Mouse (Mus musculus): ENCODE data around the gene Pygb.

DNA sequence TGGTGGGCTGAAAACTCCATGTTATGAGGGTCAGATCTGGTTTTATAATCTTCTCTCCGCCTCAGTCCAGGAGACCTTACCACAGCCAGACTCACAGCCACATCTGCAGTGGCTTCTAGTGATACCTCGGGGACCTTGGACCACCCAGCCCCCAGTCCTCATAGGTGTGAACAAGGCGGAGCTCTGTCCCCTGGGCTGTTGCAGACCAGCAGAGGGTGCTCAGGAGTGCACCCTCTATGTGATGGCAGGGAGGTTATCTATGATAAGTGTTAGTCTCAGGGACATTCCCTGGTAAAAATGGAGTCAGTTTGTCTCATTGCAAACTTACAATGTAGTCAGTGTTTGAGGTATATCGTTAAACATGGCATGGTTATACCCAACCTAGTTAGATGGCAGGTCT, 42.1 kb downstream of the Pygb start:
- TF ChIP-seq CTCF (conservative IDR thresholded peaks at IDR 0.05 in 1 of 2, IDR thresholded peaks at IDR 0.05 in 1 of 2; ENCODE audit: low read depth in 2 of 2, low read length in 2 of 2) (peak in 1 of 2 experiments; percentile 51; a peak in 2 of 4 replicates), POLR2A (IDR thresholded peaks at IDR 0.05; ENCODE audit: low read depth, low read length) (no peak), SMC3 (IDR thresholded peaks at IDR 0.05; ENCODE audit: low read depth, low read length) (peak; percentile 57)
